In genomic region chr5:110136087-110136464, GRCm38 (mm10) we compare ENCODE assay signal across 8 mouse cellular contexts. TPM values are rescaled to one million over a fixed set of nuclear protein-coding genes. Genes with fewer than 3 reads are reported as not detected.
DNase-seq lines count a peak whose midpoint lies in the region; ATAC-seq and TF ChIP-seq lines count a peak whose summit lies in the region.

No protein-coding gene starts in this region.

- H3K4me1 ChIP-seq in lung, embryonic 14.5 days (ENCODE audit: insufficient read depth), result no peaks in the 10 kb centered on the region
- H3K4me1 ChIP-seq in embryonic fibroblast, embryonic 13.5 days (ENCODE audit: control insufficient read depth, insufficient read depth, low read length), result 0 out of 2 replicates have a peak, but pooled peaks cover 4% of the 10 kb centered on the region
- peaks cover 7% of the 10 kb centered on the region for H3K4me1 ChIP-seq in limb, embryonic 10.5 days
- peaks cover 15% of the 10 kb centered on the region for H3K4me1 ChIP-seq in neural tube, embryonic 13.5 days (replicated peaks)

- no peak for DNase-seq in lung, embryonic 14.5 days
- no peak for DNase-seq in lung, adult 18-20 months
- no peak for DNase-seq in limb, embryonic 10.5 days (ENCODE audit: low spot score)
- no peak for DNase-seq in left cerebral cortex, adult 8-10 months (ENCODE audit: low spot score in 2 of 2)
- DNase-seq in Muller cell, postnatal 12 days (ENCODE audit: inconsistent ontology term), result no peak
- DNase-seq in layer of hippocampus, postnatal 36 days, result no peak

- H3K27ac ChIP-seq in lung, embryonic 14.5 days (ENCODE audit: low read depth), result peak overlapping the region; percentile 5; the same call in 1 of the 2 replicates
- H3K27ac ChIP-seq in embryonic fibroblast, embryonic 13.5 days (ENCODE audit: insufficient read depth, low read length), result peak overlapping the region; percentile 28
- H3K27ac ChIP-seq in limb, embryonic 10.5 days, result peak overlapping the region; percentile 75
- peak overlapping the region; percentile 80 for H3K27ac ChIP-seq in neural tube, embryonic 13.5 days (replicated peaks)

- H3K4me3 ChIP-seq in lung, embryonic 14.5 days (ENCODE audit: low read depth, low read length), result peak overlapping the region; percentile 67
- H3K4me3 ChIP-seq in embryonic fibroblast, embryonic 13.5 days (ENCODE audit: insufficient read depth, low read length), result peak overlapping the region; percentile 98
- peak overlapping the region; percentile 70 for H3K4me3 ChIP-seq in limb, embryonic 10.5 days
- peak overlapping the region; percentile 62 for H3K4me3 ChIP-seq in neural tube, embryonic 13.5 days

- TF ChIP-seq POLR2A in embryonic fibroblast, embryonic 13.5 days (IDR thresholded peaks at IDR 0.05; ENCODE audit: low read depth, low read length), result no peak

- TF ChIP-seq CTCF in lung, embryonic 14.5 days (IDR thresholded peaks at IDR 0.05; ENCODE audit: low read depth), result no peak
- no peak for TF ChIP-seq CTCF in embryonic fibroblast, embryonic 13.5 days (IDR thresholded peaks at IDR 0.05; ENCODE audit: borderline replicate concordance, insufficient read depth, low read length)

- peaks cover 10% of the 10 kb centered on the region; the same call in 1 of the 2 replicates for H3K36me3 ChIP-seq in lung, embryonic 14.5 days (ENCODE audit: insufficient read depth)
- H3K36me3 ChIP-seq in limb, embryonic 10.5 days, result peaks cover 18% of the 10 kb centered on the region
- H3K36me3 ChIP-seq in neural tube, embryonic 13.5 days, result peaks cover 35% of the 10 kb centered on the region

- H3K27me3 ChIP-seq in lung, embryonic 14.5 days (ENCODE audit: insufficient read depth, low read length), result no peaks in the 10 kb centered on the region
- H3K27me3 ChIP-seq in limb, embryonic 10.5 days (ENCODE audit: low read depth, poor library complexity, severe bottlenecking), result no peaks in the 10 kb centered on the region
- H3K27me3 ChIP-seq in neural tube, embryonic 13.5 days, result no peaks in the 10 kb centered on the region

- H3K4me2 ChIP-seq in lung, embryonic 14.5 days, result peak overlapping the region; percentile 82
- H3K4me2 ChIP-seq in neural tube, embryonic 13.5 days, result peak overlapping the region; percentile 87

- H3K9me3 ChIP-seq in lung, embryonic 14.5 days (ENCODE audit: low read depth, low read length), result peaks cover 6% of the 10 kb centered on the region; the same call in 1 of the 2 replicates
- H3K9me3 ChIP-seq in limb, embryonic 10.5 days (replicated peaks), result no peaks in the 10 kb centered on the region
- no peaks in the 10 kb centered on the region for H3K9me3 ChIP-seq in neural tube, embryonic 13.5 days

- WGBS in lung, embryonic 14.5 days, result 5% methylated on average over 18 of the region's 18 CpGs
- WGBS in limb, embryonic 10.5 days, result 7% methylated on average over 18 of the region's 18 CpGs
- 7% methylated on average over 18 of the region's 18 CpGs for WGBS in neural tube, embryonic 13.5 days

- peak overlapping the region; percentile 63 for H3K9ac ChIP-seq in lung, embryonic 14.5 days
- H3K9ac ChIP-seq in neural tube, embryonic 13.5 days, result peak overlapping the region; percentile 87

- peak; percentile 53 for ATAC-seq in lung, embryonic 14.5 days (ENCODE audit: insufficient read depth)
- peak; percentile 72; the same call in 1 of the 2 replicates for ATAC-seq in neural tube, embryonic 13.5 days (ENCODE audit: low read depth)

RNA-seq across cellular contexts. Expression of gene Chfr, which starts 0.4 kb away (rescaled TPM):
- polyA plus RNA-seq in lung, embryonic 14.5 days (2014; fragmentation: Nextera tagmentation; extraction: Ambion mirVana), result 41.8 and 42.3 TPM in 2 replicates
- 35.8 and 38.1 TPM in 2 replicates for polyA plus RNA-seq in embryonic fibroblast, embryonic 13.5 days (2011; ENCODE audit: insufficient read length, low read depth, missing spikeins)
- 30.4 and 31.4 TPM in 2 replicates for polyA plus RNA-seq in limb, embryonic 10.5 days (2016; fragmentation: Nextera tagmentation; extraction: Ambion mirVana)
- polyA plus RNA-seq in neural tube, embryonic 13.5 days (2015; fragmentation: Nextera tagmentation; extraction: Ambion mirVana), result 99.2 and 102 TPM in 2 replicates
- total RNA-seq in left cerebral cortex, adult 8-10 months (2022), result 10 to 100 TPM; 41.8 to 50.5 (median 45.1) TPM
- total RNA-seq in layer of hippocampus, postnatal 36 days (2021), result 10 to 100 TPM; 45.8 to 59.9 TPM

RNA-seq across cellular contexts. Expression of gene Zfp605, which starts 26.2 kb away (rescaled TPM):
- 3.3 and 3.8 TPM in 2 replicates for polyA plus RNA-seq in lung, embryonic 14.5 days (2014; fragmentation: Nextera tagmentation; extraction: Ambion mirVana)
- 8.3 and 9.4 TPM in 2 replicates for polyA plus RNA-seq in embryonic fibroblast, embryonic 13.5 days (2011; ENCODE audit: insufficient read length, low read depth, missing spikeins)
- 4.4 and 5.2 TPM in 2 replicates for polyA plus RNA-seq in limb, embryonic 10.5 days (2016; fragmentation: Nextera tagmentation; extraction: Ambion mirVana)
- 11.8 and 12.5 TPM in 2 replicates for polyA plus RNA-seq in neural tube, embryonic 13.5 days (2015; fragmentation: Nextera tagmentation; extraction: Ambion mirVana)
- 10 to 100 TPM; 15.0 to 19.2 (median 16.1) TPM for total RNA-seq in left cerebral cortex, adult 8-10 months (2022)
- total RNA-seq in layer of hippocampus, postnatal 36 days (2021), result 10 to 100 TPM; 16.0 to 18.3 TPM

RNA-seq across cellular contexts. Expression of gene Gtpbp6, which starts 28.1 kb away (rescaled TPM):
- 26.2 and 29.8 TPM in 2 replicates for polyA plus RNA-seq in lung, embryonic 14.5 days (2014; fragmentation: Nextera tagmentation; extraction: Ambion mirVana)
- polyA plus RNA-seq in embryonic fibroblast, embryonic 13.5 days (2011; ENCODE audit: insufficient read length, low read depth, missing spikeins), result 21.4 and 24.7 TPM in 2 replicates
- 34.3 and 35.3 TPM in 2 replicates for polyA plus RNA-seq in limb, embryonic 10.5 days (2016; fragmentation: Nextera tagmentation; extraction: Ambion mirVana)
- polyA plus RNA-seq in neural tube, embryonic 13.5 days (2015; fragmentation: Nextera tagmentation; extraction: Ambion mirVana), result 49.4 and 58.0 TPM in 2 replicates
- 10 to 100 TPM; 67.3 to 88.7 (median 83.2) TPM for total RNA-seq in left cerebral cortex, adult 8-10 months (2022)
- total RNA-seq in layer of hippocampus, postnatal 36 days (2021), result 10 to 100 TPM; 75.8 to 83.0 TPM

RNA-seq across cellular contexts. Expression of gene Plcxd1, which starts 36.3 kb away (rescaled TPM):
- 2.2 TPM in 2 replicates for polyA plus RNA-seq in lung, embryonic 14.5 days (2014; fragmentation: Nextera tagmentation; extraction: Ambion mirVana)
- 0.28 and 0.87 TPM in 2 replicates for polyA plus RNA-seq in embryonic fibroblast, embryonic 13.5 days (2011; ENCODE audit: insufficient read length, low read depth, missing spikeins)
- 1.8 and 2.1 TPM in 2 replicates for polyA plus RNA-seq in limb, embryonic 10.5 days (2016; fragmentation: Nextera tagmentation; extraction: Ambion mirVana)
- 1.8 and 2.4 TPM in 2 replicates for polyA plus RNA-seq in neural tube, embryonic 13.5 days (2015; fragmentation: Nextera tagmentation; extraction: Ambion mirVana)
- 10 to 100 TPM; 10.2 to 15.1 (median 14.1) TPM for total RNA-seq in left cerebral cortex, adult 8-10 months (2022)
- total RNA-seq in layer of hippocampus, postnatal 36 days (2021), result 1 to 10 TPM; 3.3 to 4.5 TPM

RNA-seq across cellular contexts. Expression of gene Golga3, which starts 40.4 kb away (rescaled TPM):
- polyA plus RNA-seq in lung, embryonic 14.5 days (2014; fragmentation: Nextera tagmentation; extraction: Ambion mirVana), result 26.6 and 28.3 TPM in 2 replicates
- 49.2 and 54.9 TPM in 2 replicates for polyA plus RNA-seq in embryonic fibroblast, embryonic 13.5 days (2011; ENCODE audit: insufficient read length, low read depth, missing spikeins)
- 17.5 and 23.1 TPM in 2 replicates for polyA plus RNA-seq in limb, embryonic 10.5 days (2016; fragmentation: Nextera tagmentation; extraction: Ambion mirVana)
- 20.0 and 20.5 TPM in 2 replicates for polyA plus RNA-seq in neural tube, embryonic 13.5 days (2015; fragmentation: Nextera tagmentation; extraction: Ambion mirVana)
- total RNA-seq in left cerebral cortex, adult 8-10 months (2022), result 10 to 100 TPM; 46.4 to 48.0 (median 46.5) TPM
- total RNA-seq in layer of hippocampus, postnatal 36 days (2021), result 10 to 100 TPM; 45.5 to 51.6 TPM

Comparison
In these comparisons a context has a peak if more than half of its experiments do, and no peak if none do; other contexts are left out.
1. H3K27ac ChIP-seq: peak in every context shown above with its lines; median percentile 80 in neural tube, embryonic 13.5 days; 75 in limb, embryonic 10.5 days; 28 in embryonic fibroblast, embryonic 13.5 days; 5 in lung, embryonic 14.5 days.